9 mouse cellular contexts compared by ENCODE assay signal in genomic region chr6:34549017-34549416, GRCm38 (mm10). TPM values are rescaled to one million over a fixed set of nuclear protein-coding genes. Genes with fewer than 3 reads are reported as not detected.
DNase-seq lines count a peak whose midpoint lies in the region; ATAC-seq and TF ChIP-seq lines count a peak whose summit lies in the region.
"Had no signal": no experiment of that assay in that cellular context is flagged by ENCODE, and none has a peak within 500 bp of the region (broad histone marks: within the 10 kb centered on the region; RNA-seq: fewer than 3 reads in every experiment).

No protein-coding gene starts in this region.

- H3K27ac ChIP-seq in kidney, embryonic 16.5 days (ENCODE audit: low read length): no peak overlapping the region
- H3K27ac ChIP-seq in liver, adult 2 months (replicated peaks; ENCODE audit: insufficient read depth, low read depth, low read length): no peak overlapping the region
- H3K27ac ChIP-seq: embryonic facial prominence, embryonic 15.5 days had no signal

- H3K9ac ChIP-seq in kidney, embryonic 16.5 days (replicated peaks; ENCODE audit: low read length): no peak overlapping the region
- no peak overlapping the region for H3K9ac ChIP-seq in liver, adult 2 months (ENCODE audit: low read depth, low read length)
- H3K9ac ChIP-seq: embryonic facial prominence, embryonic 15.5 days had no signal

- ATAC-seq in kidney, embryonic 16.5 days (ENCODE audit: low FRiP score, low TSS enrichment): no peak

- TF ChIP-seq POLR2A in liver, adult 2 months (IDR thresholded peaks at IDR 0.05; ENCODE audit: extremely low read depth, insufficient read depth, low read length): no peak

- 44% methylated on average over 2 of the region's 2 CpGs for WGBS in kidney, embryonic 16.5 days
- WGBS in liver, adult 2 months: 42% methylated on average over 2 of the region's 2 CpGs

- DNase-seq in kidney, adult 18-20 months: peak; percentile 65
- DNase-seq in ES-CJ7 (ENCODE audit: low read depth, low spot score): peak; percentile 70
- peak; percentile 18 for DNase-seq in c-Kit-positive CD71-negative TER-119-negative erythroid progenitor cells, embryonic 14.5 days (ENCODE audit: low read depth)
- peak; percentile 23 to 32 for DNase-seq in gastrocnemius, adult 8-10 months (ENCODE audit: low spot score in 2 of 2)
- peak; percentile 39 for DNase-seq in liver, adult 2 months (ENCODE audit: extremely low read depth, low read depth, low spot score)
- peak; percentile 50 for DNase-seq in retina, postnatal 1 day
- peak; percentile 63 for DNase-seq in urinary bladder, postnatal 25 days (ENCODE audit: low spot score)

- H3K27me3 ChIP-seq in kidney, embryonic 16.5 days (ENCODE audit: insufficient read depth, low read length): no peaks in the 10 kb centered on the region
- H3K27me3 ChIP-seq in liver, adult 2 months (ENCODE audit: control insufficient read depth, insufficient read depth, low read length): no peaks in the 10 kb centered on the region
- H3K27me3 ChIP-seq: embryonic facial prominence, embryonic 15.5 days had no signal

- H3K4me1 ChIP-seq in kidney, embryonic 16.5 days (ENCODE audit: insufficient read depth, low read length): no peaks in the 10 kb centered on the region
- peaks cover 1% of the 10 kb centered on the region; the same call in 1 of the 2 replicates for H3K4me1 ChIP-seq in liver, adult 2 months (ENCODE audit: control insufficient read depth, insufficient read depth, low read length)

- no peak overlapping the region for H3K4me3 ChIP-seq in kidney, embryonic 16.5 days (ENCODE audit: low read length)
- H3K4me3 ChIP-seq in liver, adult 2 months (ENCODE audit: insufficient read depth, low read depth, low read length): no peak overlapping the region
- H3K4me3 ChIP-seq: embryonic facial prominence, embryonic 15.5 days had no signal

- H3K36me3 ChIP-seq in kidney, embryonic 16.5 days (ENCODE audit: insufficient read depth, low read length): no peaks in the 10 kb centered on the region
- no peaks in the 10 kb centered on the region for H3K36me3 ChIP-seq in liver, adult 2 months (ENCODE audit: control insufficient read depth, insufficient read depth, low read length)
- H3K36me3 ChIP-seq: embryonic facial prominence, embryonic 15.5 days had no signal

- no peaks in the 10 kb centered on the region for H3K79me2 ChIP-seq in liver, adult 2 months (ENCODE audit: control insufficient read depth, insufficient read depth, low read length)

- H3K9me3 ChIP-seq in kidney, embryonic 16.5 days (ENCODE audit: low read length): 0 out of 2 replicates have a peak, but pooled peaks cover 5% of the 10 kb centered on the region
- H3K9me3 ChIP-seq: embryonic facial prominence, embryonic 15.5 days had no signal

- H3K4me2 ChIP-seq in kidney, embryonic 16.5 days (replicated peaks; ENCODE audit: low read depth, low read length): no peak overlapping the region
- H3K4me2 ChIP-seq: embryonic facial prominence, embryonic 15.5 days had no signal

- peak; percentile 95 for TF ChIP-seq CTCF in liver, adult 2 months (IDR thresholded peaks at IDR 0.05; ENCODE audit: low read depth, low read length)

RNA-seq across cellular contexts. Expression of gene Cald1, which starts 49.3 kb away (rescaled TPM):
- polyA plus RNA-seq in kidney, embryonic 16.5 days (2015; fragmentation: Nextera tagmentation; extraction: Ambion mirVana): 238 and 243 TPM in 2 replicates
- total RNA-seq in gastrocnemius, adult 8-10 months (2022): 10 to 100 TPM; 11.5 to 27.6 (median 19.1) TPM
- total RNA-seq in liver, adult 2 months (2014; rRNA removed): 61.0 and 74.8 TPM in 2 replicates
- polyA plus RNA-seq in liver, adult 2 months (2012; rRNA removed): 42.4 and 44.6 TPM in 2 replicates

Comparison
In these comparisons a context has a peak if more than half of its experiments do, and no peak if none do; other contexts are left out.
1. DNase-seq: peak in every context shown above with its lines; median percentile 70 in ES-CJ7; 65 in kidney, adult 18-20 months; 63 in urinary bladder, postnatal 25 days; 50 in retina, postnatal 1 day; 39 in liver, adult 2 months; 28 in gastrocnemius, adult 8-10 months; 18 in c-Kit-positive CD71-negative TER-119-negative erythroid progenitor cells, embryonic 14.5 days.